Comparison of ENCODE assay signal across 8 mouse cellular contexts in genomic region chr6:126939487-126940171, GRCm38 (mm10). TPM values are rescaled to one million over a fixed set of nuclear protein-coding genes. Genes with fewer than 3 reads are reported as not detected.
DNase-seq lines count a peak whose midpoint lies in the region; ATAC-seq lines count a peak whose summit lies in the region.

TSS of gene Rad51ap1 (minus strand) at chr6:126939587.
TSS of gene D6Wsu163e (plus strand) at chr6:126939962.

- WGBS in hindbrain, embryonic 16.5 days, result under 1% methylated on average over 33 of the region's 33 CpGs
- under 1% methylated on average over 33 of the region's 33 CpGs for WGBS in macrophage (ENCODE audit: missing documents)

- H3K4me1 ChIP-seq in hindbrain, embryonic 16.5 days (ENCODE audit: control insufficient read depth, insufficient read depth, low read depth, low read length), result peaks cover 15% of the 10 kb centered on the region

- ATAC-seq in hindbrain, embryonic 16.5 days, result peak; percentile 99

- peaks cover 64% of the 10 kb centered on the region for H3K79me2 ChIP-seq in macrophage (ENCODE audit: inconsistent target)

- H3K27ac ChIP-seq in hindbrain, embryonic 16.5 days (ENCODE audit: low read depth, low read length), result peak within 1 kb of the TSS; percentile 61
- H3K27ac ChIP-seq in macrophage, result peak within 1 kb of the TSS; percentile 89

- no peaks in the 10 kb centered on the region for H3K9me3 ChIP-seq in hindbrain, embryonic 16.5 days (ENCODE audit: control insufficient read depth, low read length)

- peak within 1 kb of the TSS; percentile 83 for H3K4me3 ChIP-seq in hindbrain, embryonic 16.5 days (ENCODE audit: low read length)
- H3K4me3 ChIP-seq in macrophage (ENCODE audit: inconsistent target), result peak within 1 kb of the TSS; percentile 75

- H3K36me3 ChIP-seq in hindbrain, embryonic 16.5 days (ENCODE audit: control insufficient read depth, insufficient read depth, low read length), result peaks cover 11% of the 10 kb centered on the region
- peaks cover 25% of the 10 kb centered on the region for H3K36me3 ChIP-seq in macrophage (ENCODE audit: inconsistent target)

- peak; percentile 96 for DNase-seq in WW6 (ENCODE audit: low read depth, low spot score)
- DNase-seq in cerebellum, postnatal 4 days (ENCODE audit: low spot score in 2 of 2), result peak; percentile 83 to 95
- peak; percentile 94 for DNase-seq in gastrocnemius, adult 18-20 months (ENCODE audit: low spot score)
- peak; percentile 94 to 96 for DNase-seq in left cerebral cortex, adult 18-20 months (ENCODE audit: low spot score in 2 of 2)
- DNase-seq in right cerebral cortex, adult 18-20 months, result peak; percentile 96
- peak; percentile 57 for DNase-seq in urinary bladder, postnatal 10 days (ENCODE audit: low spot score)

- H3K9ac ChIP-seq in hindbrain, embryonic 16.5 days (ENCODE audit: low read depth, low read length), result peak within 1 kb of the TSS; percentile 71

- H3K27me3 ChIP-seq in hindbrain, embryonic 16.5 days (replicated peaks; ENCODE audit: control insufficient read depth, insufficient read depth, low read length), result no peaks in the 10 kb centered on the region

- H3K4me2 ChIP-seq in hindbrain, embryonic 16.5 days (ENCODE audit: low read length), result peak within 1 kb of the TSS; percentile 79

RNA-seq across cellular contexts. Expression of gene Rad51ap1, which starts in this region (rescaled TPM):
- total RNA-seq in gastrocnemius, adult 18-20 months (2021), result under 1 TPM in 1 of 2 experiments, not detected in 1; 0.11 TPM
- polyA plus RNA-seq in hindbrain, embryonic 16.5 days (2015; fragmentation: Nextera tagmentation; extraction: Ambion mirVana), result 15.2 and 17.1 TPM in 2 replicates
- 1 to 10 TPM; 1.1 to 3.1 TPM for total RNA-seq in left cerebral cortex, adult 18-20 months (2021)
- total RNA-seq in macrophage (2018; cell fraction: chromatin; rRNA removed), result 10 to 100 TPM in 9 of 26 experiments, 1 to 10 TPM in 17; 1.7 to 32.4 (median 6.3) TPM
- total RNA-seq in macrophage (2018; cell fraction: cytosol; rRNA removed), result 1 to 10 TPM in 23 of 26 experiments, under 1 TPM in 3; 0.86 to 4.6 (median 1.9) TPM
- 10 to 100 TPM in 2 of 26 experiments, 1 to 10 TPM in 23, under 1 TPM in 1; 0.96 to 44.2 (median 3.6) TPM for total RNA-seq in macrophage (2018; cell fraction: nucleus; rRNA removed)
- polyA plus RNA-seq in macrophage (2018), result 0.71 to 12.5 TPM (median 10.1 TPM) in 3 replicates

RNA-seq across cellular contexts. Expression of gene D6Wsu163e, which starts in this region (rescaled TPM):
- 1 to 10 TPM; 7.2 to 8.4 TPM for total RNA-seq in gastrocnemius, adult 18-20 months (2021)
- polyA plus RNA-seq in hindbrain, embryonic 16.5 days (2015; fragmentation: Nextera tagmentation; extraction: Ambion mirVana), result 30.2 and 32.2 TPM in 2 replicates
- 10 to 100 TPM; 47.2 to 47.4 TPM for total RNA-seq in left cerebral cortex, adult 18-20 months (2021)
- 10 to 100 TPM in 22 of 26 experiments, 1 to 10 TPM in 4; 5.7 to 88.8 (median 32.6) TPM for total RNA-seq in macrophage (2018; cell fraction: chromatin; rRNA removed)
- 10 to 100 TPM; 13.0 to 36.6 (median 29.8) TPM for total RNA-seq in macrophage (2018; cell fraction: cytosol; rRNA removed)
- total RNA-seq in macrophage (2018; cell fraction: nucleus; rRNA removed), result 10 to 100 TPM in 25 of 26 experiments, 1 to 10 TPM in 1; 9.9 to 73.0 (median 22.8) TPM
- polyA plus RNA-seq in macrophage (2018), result 30.8 to 37.6 TPM (median 32.3 TPM) in 3 replicates

Comparison
In these comparisons a context has a peak if more than half of its experiments do, and no peak if none do; other contexts are left out.
1. Peak in every context shown above with its lines: DNase-seq, ATAC-seq, H3K4me3 ChIP-seq and H3K27ac ChIP-seq.
2. RNA of gene D6Wsu163e (total RNA-seq): 47.2 to 47.4 TPM in left cerebral cortex, adult 18-20 months; 7.2 to 8.4 TPM in gastrocnemius, adult 18-20 months; every median in the first group is over 4 times any median in the second.